Mouse (Mus musculus) left cerebral cortex, adult 2 months (tissue): ENCODE measurements around the gene Olfr917. TPM values are rescaled to one million over a fixed set of nuclear protein-coding genes. Genes with fewer than 3 reads are reported as not detected.

Experiments
- DNase-seq, 2 experiments: peaks; one replicate each; pipeline ENCODE4 v3.0.0; 2021 to 2022; ENCODE audit warnings: low spot score in 2 of 2, mixed read lengths in 1 of 2; ENCODE audit errors: extremely low spot score in 1 of 2
- H3K27ac ChIP-seq: fragments of 200-600 bp; 2 replicates; pipeline ENCODE4 v1.8.1; 2022
- H3K4me3 ChIP-seq: fragments of 200-600 bp; 2 replicates; pipeline ENCODE4 v1.8.1; 2022
- CTCF ChIP-seq: fragments of 200-600 bp; IDR thresholded peaks from 2 replicates; pipeline ENCODE4 v1.8.1; 2022; ENCODE audit warnings: antibody characterized with exemption, mild to moderate bottlenecking, moderate library complexity
- intact Hi-C: fragments of 180-260 bp; cut with DNase I; formaldehyde crosslinking; loops from one replicate; pipeline ENCODE4 v1.15.1; 2025
- long read RNA-seq, 2 experiments: library from polyadenylated mRNA; stranded (forward); transcript quantifications; one replicate each; pipeline ENCODE4 v2.0.0; 2021; ENCODE audit warnings: borderline mapping rate in 2 of 2
- total RNA-seq, 2 experiments: library from RNA; stranded (reverse); gene quantifications; 2 replicates each; pipeline ENCODE4 v1.2.3; 2021

Olfr917 gene
- total RNA-seq, result not detected
- long read RNA-seq, experiment 1, result 0 reads
- long read RNA-seq, experiment 2, result 0 reads

- TF ChIP-seq CTCF, result no peak
- intact Hi-C loops, result loop anchor here (2.0 kb wide), 1 partner anchor 109 kb away; no protein-coding TSS in a partner anchor
- H3K4me3 ChIP-seq, result no peak within 1 kb of the TSS
These were observed at the start of gene Olfr917 for GRCm38 (mm10) chr9:38665742-38666141. Gene Olfr917 (minus strand): TSS chr9:38665842.

DNA sequence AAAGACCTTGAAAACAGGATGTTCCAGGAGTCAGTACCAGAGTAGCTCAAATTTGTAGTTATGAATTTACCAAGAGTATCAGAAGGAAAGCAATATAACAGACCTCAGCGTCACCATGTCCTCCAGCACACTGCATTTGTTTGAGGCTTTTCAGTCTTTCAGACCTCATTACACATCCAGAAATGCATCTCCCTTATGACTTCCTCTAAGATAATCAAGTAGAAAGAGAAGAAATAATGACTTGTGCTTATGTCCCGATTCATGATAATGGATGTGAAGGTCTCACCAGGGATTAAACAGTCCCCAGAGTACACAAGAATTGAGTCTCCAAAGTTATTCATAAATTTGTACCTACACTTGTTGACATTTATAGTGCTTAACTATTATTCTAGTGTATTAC is 8.9 kb upstream of the Olfr917 start, which contains the start of gene Olfr918:
Olfr918 (minus strand) TSS at position 101 of the 400 bp plus-strand sequence.
- intact Hi-C loops, result no loop called here
- no peak for DNase-seq
- TF ChIP-seq CTCF, result no peak
- H3K27ac ChIP-seq, result no peak within 1 kb of the TSS
- H3K4me3 ChIP-seq, result no peak within 1 kb of the TSS

More at GRCm38 (mm10) chr9:38665742-38666141, at the start of gene Olfr917:
- DNase-seq, result no peak
- H3K27ac ChIP-seq, result no peak within 1 kb of the TSS

- no peak for DNase-seq
- intact Hi-C loops, result no loop called here
- Histone ChIP-seq H3K27ac (no peak overlapping the region), H3K4me3 (no peak overlapping the region)
- TF ChIP-seq CTCF, result no peak
These were observed 7.2 kb upstream of the Olfr917 start for GRCm38 (mm10) chr9:38672887-38673286.

DNA sequence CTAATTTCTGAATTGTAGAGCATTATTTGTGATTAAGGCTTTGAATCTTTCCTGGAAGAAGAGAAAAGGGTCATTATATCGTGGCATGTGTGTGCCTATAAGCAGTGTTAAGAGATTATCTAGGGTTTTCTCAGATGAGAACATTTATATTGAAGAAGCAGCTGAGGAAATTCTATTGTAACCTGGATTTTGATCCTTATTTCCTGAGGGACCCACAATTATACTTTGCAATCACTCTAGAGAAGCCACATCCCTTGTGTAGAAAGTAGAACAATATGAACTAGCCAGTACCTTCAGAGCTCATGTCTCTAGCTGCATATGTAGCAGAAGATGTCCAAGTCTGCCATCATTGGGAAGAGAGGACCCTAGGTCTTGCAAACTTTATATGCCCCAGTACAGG is 5.9 kb downstream of the Olfr917 start, which contains the start of gene Olfr916:
Olfr916 (minus strand) TSS at position 101 of the 400 bp plus-strand sequence.
- H3K27ac ChIP-seq, result no peak within 1 kb of the TSS
- H3K4me3 ChIP-seq, result no peak within 1 kb of the TSS
- no peak for DNase-seq
- intact Hi-C loops, result no loop called here
- TF ChIP-seq CTCF, result no peak

- DNase-seq, result no peak
- TF ChIP-seq CTCF, result no peak
- intact Hi-C loops, result no loop called here
- Histone ChIP-seq H3K27ac (no peak overlapping the region), H3K4me3 (no peak overlapping the region)
These were observed 33.2 kb downstream of the Olfr917 start for GRCm38 (mm10) chr9:38632406-38632805.

Other genes with a start within 250 kb of the Olfr917 start
- not detected for gene Olfr901, start 236.4 kb downstream of the Olfr917 start, total RNA-seq
- gene Olfr902, start 218.2 kb downstream of the Olfr917 start, total RNA-seq, result not detected
- gene Olfr904, start 202.7 kb downstream of the Olfr917 start, total RNA-seq, result not detected
- gene Olfr905, start 194.7 kb downstream of the Olfr917 start, total RNA-seq, result not detected
- not detected for gene Olfr906, start 178.8 kb downstream of the Olfr917 start, total RNA-seq
- gene Olfr907, start 170.0 kb downstream of the Olfr917 start, total RNA-seq, result not detected
- gene Olfr911-ps1, start 144.3 kb downstream of the Olfr917 start, total RNA-seq, result not detected
- not detected for gene Olfr910, start 128.0 kb downstream of the Olfr917 start, total RNA-seq
- gene Olfr912, start 85.7 kb downstream of the Olfr917 start, total RNA-seq, result not detected
- not detected for gene Olfr913, start 73.1 kb downstream of the Olfr917 start, total RNA-seq
- not detected for gene Olfr914, start 60.7 kb downstream of the Olfr917 start, total RNA-seq
- gene Olfr916, start 6.0 kb downstream of the Olfr917 start, total RNA-seq, result not detected
- not detected for gene Olfr918, start 8.8 kb upstream of the Olfr917 start, total RNA-seq
- gene Olfr919, start 37.8 kb upstream of the Olfr917 start, total RNA-seq, result not detected
- 1 to 10 TPM; 7.6 to 9.1 TPM for gene Vwa5a, start 52.4 kb upstream of the Olfr917 start, total RNA-seq
- not detected for gene Olfr920, start 86.5 kb upstream of the Olfr917 start, total RNA-seq
- gene Olfr921, start 107.2 kb upstream of the Olfr917 start, total RNA-seq, result not detected
- not detected for gene Olfr922, start 148.8 kb upstream of the Olfr917 start, total RNA-seq
- not detected for gene Olfr923, start 160.7 kb upstream of the Olfr917 start, total RNA-seq
- gene Olfr924, start 178.6 kb upstream of the Olfr917 start, total RNA-seq, result not detected
- not detected for gene Olfr26, start 189.2 kb upstream of the Olfr917 start, total RNA-seq
- not detected for gene Olfr926, start 211.3 kb upstream of the Olfr917 start, total RNA-seq